Mouse (Mus musculus) ES-E14 (cell line): ENCODE measurements at regions not wholly inside any gene's neighbourhood (a gene's known extent, or its start where the extent isn't known, plus 50 kb on each side); places are given as distances from the start of the nearest gene placed in this dataset.

Experiments used
- CHD2 ChIP-seq: IDR thresholded peaks from 2 replicates; pipeline ENCODE4 v1.6.1; 2014; ENCODE audit warnings: mild to moderate bottlenecking, low read depth, low read length, inconsistent platforms
- HCFC1 ChIP-seq: IDR thresholded peaks from 2 replicates; pipeline ENCODE4 v1.6.1; 2012; ENCODE audit warnings: low read length, inconsistent platforms, borderline replicate concordance; ENCODE audit not compliant: insufficient read depth
- MAFK ChIP-seq: IDR thresholded peaks from 2 replicates; pipeline ENCODE4 v1.6.1; 2014; ENCODE audit warnings: mild to moderate bottlenecking, low read depth, low read length, inconsistent platforms; ENCODE audit not compliant: insufficient read depth
- ZC3H11A ChIP-seq: IDR thresholded peaks from 2 replicates; pipeline ENCODE4 v1.6.1; 2012; ENCODE audit warnings: low read depth, mild to moderate bottlenecking, inconsistent platforms, low read length, borderline replicate concordance
- ZNF384 ChIP-seq: IDR thresholded peaks from 2 replicates; pipeline ENCODE4 v1.6.1; 2012; ENCODE audit warnings: low read depth, low read length, inconsistent platforms

DNA sequence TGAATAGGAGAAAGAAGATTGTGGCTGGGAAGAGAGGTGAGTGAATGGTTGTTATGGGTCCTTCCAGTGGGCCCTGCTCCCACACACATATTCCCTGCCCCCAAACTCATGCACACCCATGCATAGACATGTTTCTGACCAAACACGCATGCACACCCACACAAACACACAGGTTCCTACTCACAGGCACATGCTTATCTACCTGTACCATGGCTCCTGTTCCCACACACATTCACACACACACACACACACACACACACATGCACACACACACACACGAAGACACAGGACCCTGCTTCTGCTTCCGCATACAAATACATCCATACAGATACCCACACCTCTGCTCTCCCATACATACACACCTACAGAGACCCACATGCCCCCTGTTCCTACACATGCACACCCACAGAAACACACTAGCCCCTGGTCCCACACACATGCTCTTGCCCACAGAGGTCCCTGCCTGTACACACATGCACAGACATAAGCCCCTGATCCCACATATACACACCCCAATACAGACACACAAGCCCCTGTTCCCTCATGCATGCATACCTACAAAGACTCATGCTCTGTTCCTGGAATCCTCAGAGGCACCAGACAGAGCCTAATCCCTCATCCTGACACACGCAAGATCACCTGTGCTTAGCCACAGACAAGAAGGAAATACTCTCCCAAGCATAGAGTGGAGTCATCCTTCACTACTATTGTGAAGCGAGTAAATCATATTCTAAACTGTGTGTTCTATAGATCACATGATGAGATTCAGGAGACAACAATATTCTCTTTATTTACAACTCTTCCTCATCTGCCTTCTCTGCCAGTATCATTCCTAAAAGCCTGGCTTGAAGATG lies 100.1 kb downstream of the Mycn start:
- TF ChIP-seq ZNF384 = no peak
- TF ChIP-seq ZC3H11A = no peak
- TF ChIP-seq MAFK = no peak
- no peak for TF ChIP-seq HCFC1
- TF ChIP-seq CHD2 = no peak
